Comparison of ENCODE assay signal across 10 mouse cellular contexts in genomic region chr5:66545573-66546141, GRCm38 (mm10).
A peak's percentile ranks its signal among the peaks of the same experiment; 100 is the strongest.
DNase-seq lines count a peak whose midpoint lies in the region; ATAC-seq lines count a peak whose summit lies in the region.
"Had no signal": no experiment of that assay in that cellular context is flagged by ENCODE, and none has a peak within 500 bp of the region (broad histone marks: within the 10 kb centered on the region; RNA-seq: fewer than 3 reads in every experiment).

No protein-coding gene starts in this region.

- peak overlapping the region; percentile 19; the same call in 1 of the 2 replicates for H3K4me2 ChIP-seq in forebrain, embryonic 16.5 days (ENCODE audit: low read length)
- peak overlapping the region; percentile 21; the same call in 1 of the 2 replicates for H3K4me2 ChIP-seq in midbrain, embryonic 16.5 days (ENCODE audit: low read length)
- no peak overlapping the region for H3K4me2 ChIP-seq in heart, embryonic 11.5 days
- H3K4me2 ChIP-seq: stomach, embryonic 15.5 days had no signal

- peak; percentile 73 for ATAC-seq in forebrain, embryonic 16.5 days
- ATAC-seq in midbrain, embryonic 16.5 days, result peak; percentile 83
- no peak for ATAC-seq in heart, embryonic 11.5 days (replicated peaks; ENCODE audit: insufficient number of reproducible peaks, low FRiP score, low TSS enrichment)
- ATAC-seq: liver, postnatal 0 days had no signal

- peak; percentile 27 to 48 for DNase-seq in layer of hippocampus, adult 8-10 months (ENCODE audit: low spot score in 2 of 2)
- no peak for DNase-seq in layer of hippocampus, postnatal 25 days (ENCODE audit: extremely low spot score in 1 of 2, low spot score in 1 of 2)
- DNase-seq in embryo, embryonic 10 days (ENCODE audit: low spot score), result peak; percentile 44
- no peak for DNase-seq in ovary, postnatal 14 days (ENCODE audit: low spot score)
- DNase-seq in gastrocnemius, postnatal 10 days, result no peak
- DNase-seq: liver, postnatal 0 days had no signal

- H3K4me3 ChIP-seq in forebrain, embryonic 16.5 days (replicated peaks; ENCODE audit: low read length), result no peak overlapping the region
- H3K4me3 ChIP-seq in midbrain, embryonic 16.5 days (ENCODE audit: low read depth, low read length), result no peak overlapping the region
- no peak overlapping the region for H3K4me3 ChIP-seq in heart, embryonic 11.5 days (ENCODE audit: low read depth, low read length)
- H3K4me3 ChIP-seq: stomach, embryonic 15.5 days had no signal

- H3K9me3 ChIP-seq in forebrain, embryonic 16.5 days (ENCODE audit: control insufficient read depth, low read length), result no peaks in the 10 kb centered on the region
- H3K9me3 ChIP-seq in midbrain, embryonic 16.5 days (replicated peaks; ENCODE audit: control insufficient read depth, low read length, poor library complexity, severe bottlenecking), result no peaks in the 10 kb centered on the region; the same call in 1 of the 2 replicates
- H3K9me3 ChIP-seq in heart, embryonic 11.5 days (replicated peaks; ENCODE audit: control insufficient read depth, low read length), result 0 out of 2 replicates have a peak, but pooled peaks cover 3% of the 10 kb centered on the region
- H3K9me3 ChIP-seq: stomach, embryonic 15.5 days had no signal

- H3K27ac ChIP-seq in forebrain, embryonic 16.5 days (ENCODE audit: low read length), result peak overlapping the region; percentile 3; the same call in 1 of the 2 replicates
- peak overlapping the region; percentile 67 for H3K27ac ChIP-seq in midbrain, embryonic 16.5 days (ENCODE audit: low read length)
- no peak overlapping the region for H3K27ac ChIP-seq in heart, embryonic 11.5 days (ENCODE audit: low read depth, low read length)
- H3K27ac ChIP-seq: stomach, embryonic 15.5 days had no signal

- H3K4me1 ChIP-seq in forebrain, embryonic 16.5 days (replicated peaks; ENCODE audit: control insufficient read depth, insufficient read depth, low read length), result peaks cover 10% of the 10 kb centered on the region
- peaks cover 9% of the 10 kb centered on the region for H3K4me1 ChIP-seq in midbrain, embryonic 16.5 days (ENCODE audit: control insufficient read depth, insufficient read depth, low read length)
- H3K4me1 ChIP-seq in heart, embryonic 11.5 days (ENCODE audit: control insufficient read depth, insufficient read depth, low read length), result peaks cover 17% of the 10 kb centered on the region
- H3K4me1 ChIP-seq: stomach, embryonic 15.5 days had no signal

- peak overlapping the region; percentile 6 for H3K9ac ChIP-seq in forebrain, embryonic 16.5 days (replicated peaks; ENCODE audit: low read depth, low read length)
- H3K9ac ChIP-seq in midbrain, embryonic 16.5 days (ENCODE audit: low read depth, low read length), result peak overlapping the region; percentile 47; the same call in 1 of the 2 replicates
- H3K9ac ChIP-seq in heart, embryonic 11.5 days (ENCODE audit: low read depth, low read length), result no peak overlapping the region
- H3K9ac ChIP-seq: liver, postnatal 0 days; stomach, embryonic 15.5 days had no signal

- H3K27me3 ChIP-seq in forebrain, embryonic 16.5 days (replicated peaks; ENCODE audit: control insufficient read depth, insufficient read depth, low read length), result no peaks in the 10 kb centered on the region
- no peaks in the 10 kb centered on the region for H3K27me3 ChIP-seq in midbrain, embryonic 16.5 days (ENCODE audit: control insufficient read depth, insufficient read depth, low read depth, low read length)
- H3K27me3 ChIP-seq in heart, embryonic 11.5 days (ENCODE audit: control insufficient read depth, insufficient read depth, low read length), result no peaks in the 10 kb centered on the region
- H3K27me3 ChIP-seq: stomach, embryonic 15.5 days had no signal

- 7% methylated on average over 10 of the region's 10 CpGs for WGBS in forebrain, embryonic 16.5 days
- WGBS in midbrain, embryonic 16.5 days, result 7% methylated on average over 10 of the region's 10 CpGs
- 74% methylated on average over 10 of the region's 10 CpGs for WGBS in heart, embryonic 11.5 days (ENCODE audit: insufficient replicate concordance)

- no peaks in the 10 kb centered on the region for H3K36me3 ChIP-seq in forebrain, embryonic 16.5 days (ENCODE audit: control insufficient read depth, insufficient read depth)
- no peaks in the 10 kb centered on the region for H3K36me3 ChIP-seq in midbrain, embryonic 16.5 days (ENCODE audit: control insufficient read depth, insufficient read depth, low read length)
- H3K36me3 ChIP-seq in heart, embryonic 11.5 days (ENCODE audit: control insufficient read depth, insufficient read depth, low read length), result peaks cover 3% of the 10 kb centered on the region; the same call in 1 of the 2 replicates
- H3K36me3 ChIP-seq: stomach, embryonic 15.5 days had no signal

Comparison
In these comparisons a context has a peak if more than half of its experiments do, and no peak if none do; other contexts are left out.
1. DNase-seq: peak in layer of hippocampus, adult 8-10 months (2 of 2) and embryo, embryonic 10 days (single experiment); none in layer of hippocampus, postnatal 25 days (0 of 2), ovary, postnatal 14 days (single experiment) and gastrocnemius, postnatal 10 days (single experiment).